Mouse (Mus musculus) E14TG2a.4 (cell line): Measurements from ENCODE around the gene Gm10803.

ENCODE experiments used
- CTCF ChIP-seq: conservative IDR thresholded peaks from 2 replicates; pipeline ENCODE4 v1.5.1; 2014; ENCODE audit warnings: low read length
- NANOG ChIP-seq: IDR thresholded peaks from 2 replicates; pipeline ENCODE4 v1.6.1; 2014; ENCODE audit warnings: borderline replicate concordance, low read length, mixed read lengths
- POU5F1 ChIP-seq: IDR thresholded peaks from 2 replicates; pipeline ENCODE4 v1.6.1; 2014; ENCODE audit warnings: low read length, borderline replicate concordance

GRCm38 (mm10) chr2:93599731-93600130, 39.4 kb downstream of the Gm10803 start:
- TF ChIP-seq CTCF = no peak
- no peak for TF ChIP-seq POU5F1
- TF ChIP-seq NANOG = no peak
